Mouse (Mus musculus) adrenal gland, postnatal 14 days (tissue): Measurements from ENCODE around the gene Il18. TPM values are rescaled to one million over a fixed set of nuclear protein-coding genes. Genes with fewer than 3 reads are reported as not detected.
A peak's percentile ranks its signal among the peaks of the same experiment; 100 is the strongest.

ENCODE experiments used
- DNase-seq: peaks from one replicate; pipeline ENCODE4 v3.0.0; 2021; ENCODE audit warnings: mixed read lengths
- long read RNA-seq, 2 experiments: library from polyadenylated mRNA; stranded (forward); transcript quantifications; one replicate each; pipeline ENCODE4 v2.0.0; 2021
- total RNA-seq: library from RNA; stranded (reverse); gene quantifications from 2 replicates; pipeline ENCODE4 v1.2.3, GENCODE M21; 2021

The Il18 gene
- 5.7 and 8.4 TPM in 2 replicates for total RNA-seq
- long read RNA-seq, experiment 1, partial matches to known transcripts: 0 of 3 reads
- long read RNA-seq, experiment 1, other reads (novel, unspliced or antisense): 3 of 3 reads
- long read RNA-seq, experiment 2, partial matches to known transcripts: 1 of 4 reads
- long read RNA-seq, experiment 2, other reads (novel, unspliced or antisense): 3 of 4 reads

GRCm38 (mm10) chr9:50554241-50555093, at the start of gene Il18:
Il18 (plus strand) TSS chr9:50554827.
- peak; percentile 54 for DNase-seq

GRCm38 (mm10) chr9:50505405-50505804, 49.2 kb upstream of the Il18 start:
- DNase-seq: no peak

DNA sequence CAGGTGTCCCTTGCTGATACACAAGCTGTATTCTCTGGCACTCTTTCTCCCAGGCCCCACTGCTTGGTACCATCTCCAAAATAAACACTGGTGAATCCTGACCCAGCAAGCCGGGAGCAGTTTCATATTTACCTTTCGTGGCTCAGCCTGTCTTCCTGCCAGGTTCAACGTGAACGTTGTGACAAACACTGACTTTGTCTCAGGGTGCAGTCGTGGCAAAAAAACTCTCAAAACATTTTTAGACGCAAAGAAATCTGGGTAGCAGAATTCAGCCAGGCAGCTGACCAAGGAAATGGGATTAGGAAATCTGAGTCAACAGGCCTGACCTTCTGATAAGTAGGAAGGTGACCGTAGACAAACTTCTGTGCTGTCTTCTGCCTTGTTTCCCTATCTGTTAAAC, 47.1 kb upstream of the Il18 start:
- no peak for DNase-seq

GRCm38 (mm10) chr9:50515462-50515861, 39.2 kb upstream of the Il18 start:
- DNase-seq: no peak

DNA sequence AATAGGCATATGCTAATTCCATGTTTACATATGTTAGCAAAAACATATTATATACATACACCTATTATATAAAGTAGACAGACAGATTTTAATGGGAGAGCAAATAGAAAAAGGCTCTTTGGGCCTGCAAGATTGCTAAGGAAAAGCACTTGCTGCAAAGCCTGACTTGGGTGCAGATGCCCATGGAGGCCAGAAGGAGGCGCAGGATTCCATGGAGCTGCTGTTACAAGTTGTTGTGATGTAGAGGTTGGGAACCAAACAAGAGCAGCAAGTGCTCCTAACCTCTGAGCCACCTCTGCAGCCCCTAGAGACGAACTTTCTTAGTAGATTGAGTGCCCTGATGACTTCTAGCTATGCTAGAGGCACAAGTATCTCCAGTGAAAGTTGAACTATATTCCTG, 35.8 kb upstream of the Il18 start:
- peak; percentile 48 for DNase-seq

- no peak for DNase-seq
Observed at GRCm38 (mm10) chr9:50520748-50521147, 33.9 kb upstream of the Il18 start.

GRCm38 (mm10) chr9:50521562-50521961, 33.1 kb upstream of the Il18 start:
- DNase-seq: no peak

DNA sequence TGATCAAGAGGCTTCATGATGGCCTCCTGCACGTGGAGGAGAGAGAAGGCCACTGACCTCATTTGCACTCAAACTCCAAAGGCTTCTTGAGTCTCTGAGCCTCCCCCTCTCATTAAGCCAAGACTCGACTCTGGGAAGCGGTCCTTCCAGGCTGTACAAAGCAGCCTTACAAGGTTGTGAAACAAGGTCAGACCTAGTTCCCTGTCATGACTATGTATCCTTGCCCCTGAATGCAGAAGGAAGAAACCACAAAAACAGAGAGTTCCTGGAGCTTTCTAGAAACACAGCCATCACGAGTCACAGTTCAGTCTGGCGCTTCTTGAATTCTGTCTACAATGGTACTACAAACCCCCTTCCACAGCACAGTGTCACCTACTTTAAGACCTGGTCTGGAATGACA, 32.1 kb upstream of the Il18 start:
- DNase-seq: no peak

DNA sequence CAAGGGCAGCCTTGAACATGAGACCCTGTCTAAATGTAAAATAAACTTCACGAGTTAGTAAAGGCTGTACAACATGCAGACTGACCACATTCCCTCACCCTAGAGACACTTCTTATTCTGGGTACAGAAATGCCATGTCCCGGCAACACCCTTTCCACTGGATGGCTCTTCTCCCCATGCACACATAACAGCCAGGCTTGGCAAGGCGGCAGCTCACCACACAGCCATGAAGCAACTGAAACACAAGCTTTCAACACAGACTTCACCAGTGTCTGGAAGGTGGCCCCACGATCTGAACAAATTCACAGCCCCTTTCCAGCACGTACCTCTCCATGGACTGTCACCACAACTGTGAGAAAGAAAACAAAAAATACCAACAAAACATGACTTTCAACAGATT, 29.7 kb upstream of the Il18 start:
- peak; percentile 57 for DNase-seq

GRCm38 (mm10) chr9:50525585-50525984, 29.0 kb upstream of the Il18 start:
- DNase-seq: no peak

DNA sequence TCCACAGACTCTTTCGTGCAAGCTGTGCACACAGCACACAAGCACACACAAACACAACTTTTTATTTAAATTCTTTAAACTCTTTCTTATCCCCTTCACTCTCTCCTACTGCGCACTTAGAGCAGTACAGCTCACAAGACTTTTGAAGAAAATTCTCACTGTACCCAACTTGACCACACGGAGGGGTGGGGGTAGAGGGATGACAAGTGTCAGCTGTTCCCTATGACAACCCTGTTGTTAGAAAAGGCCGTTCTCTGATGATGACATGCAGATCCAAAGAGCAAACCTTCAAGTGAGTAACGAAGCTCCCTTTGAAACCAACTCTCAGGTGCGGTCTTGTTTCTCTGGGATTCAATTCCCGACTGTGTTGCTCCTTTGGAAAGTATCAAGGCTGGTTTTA, 26.8 kb upstream of the Il18 start:
- no peak for DNase-seq

GRCm38 (mm10) chr9:50528293-50528892, 26.2 kb upstream of the Il18 start, which contains the start of gene Pts:
Pts (minus strand) TSS chr9:50528724.
- peak; percentile 99 for DNase-seq

GRCm38 (mm10) chr9:50530890-50531289, 23.7 kb upstream of the Il18 start:
- peak; percentile 47 for DNase-seq

DNA sequence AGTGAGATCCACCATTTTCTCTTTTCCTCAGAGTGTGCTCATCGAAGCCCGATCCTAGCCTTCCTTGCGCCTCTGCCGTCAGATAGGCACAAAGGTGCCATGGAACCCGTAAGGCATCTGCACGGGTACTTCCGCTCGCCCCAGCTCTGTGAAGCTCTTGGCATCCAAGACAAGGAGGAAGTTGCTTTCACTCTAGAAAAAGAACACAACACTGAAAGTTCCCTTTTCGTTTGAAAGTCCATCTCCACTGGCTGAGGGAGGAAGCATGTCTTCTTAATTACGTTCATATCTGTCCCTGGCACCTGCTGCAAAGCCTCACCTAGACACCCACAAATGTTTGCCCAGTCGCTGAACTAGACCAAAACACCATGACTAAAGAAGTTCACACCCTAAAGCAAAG, 21.3 kb upstream of the Il18 start:
- DNase-seq: no peak

GRCm38 (mm10) chr9:50533791-50534190, 20.8 kb upstream of the Il18 start:
- no peak for DNase-seq

DNA sequence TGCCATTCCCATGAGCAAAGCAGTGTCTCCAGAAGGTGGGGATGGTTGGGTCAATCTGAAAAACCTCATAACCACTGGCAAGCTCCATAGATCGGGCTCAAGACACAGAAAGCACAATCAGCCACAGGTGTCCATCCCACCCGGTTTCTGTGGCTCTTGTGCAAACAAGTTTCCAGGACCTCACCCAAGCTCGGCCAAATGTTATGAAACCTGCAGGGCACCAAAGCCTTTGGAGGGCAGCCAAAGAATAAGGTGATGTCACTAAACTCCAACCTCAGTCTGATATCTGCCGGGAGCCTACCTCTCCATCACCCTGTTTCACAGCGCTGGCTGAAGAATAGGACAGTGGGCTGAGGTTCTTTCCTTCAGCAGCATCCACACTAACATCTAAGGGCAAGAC, 18.7 kb upstream of the Il18 start:
- DNase-seq: peak; percentile 36

GRCm38 (mm10) chr9:50536603-50537135, 18.0 kb upstream of the Il18 start:
- no peak for DNase-seq

- DNase-seq: no peak
Observed at GRCm38 (mm10) chr9:50537295-50537694, 17.3 kb upstream of the Il18 start.

DNA sequence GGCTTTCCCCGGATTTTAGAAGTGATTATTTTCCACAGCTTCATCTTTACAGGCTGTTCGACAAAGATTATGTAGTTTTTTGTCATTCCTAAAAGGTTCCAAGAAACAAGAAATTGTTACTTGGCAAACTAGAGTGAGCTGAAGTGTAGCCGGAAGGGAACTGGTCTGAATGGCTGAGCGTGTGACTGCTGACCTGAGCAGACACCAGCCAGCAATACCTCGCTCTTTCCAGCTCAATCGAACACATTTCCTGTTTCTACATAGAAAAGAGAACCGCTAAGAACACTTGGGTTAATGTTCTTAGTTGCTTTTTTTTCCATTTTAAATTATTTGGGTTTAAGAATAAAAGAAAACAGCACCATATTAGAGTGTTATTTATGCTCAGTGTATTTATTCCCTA, 14.5 kb upstream of the Il18 start:
- no peak for DNase-seq

- DNase-seq: no peak
Observed at GRCm38 (mm10) chr9:50542401-50542800, 12.2 kb upstream of the Il18 start.

DNA sequence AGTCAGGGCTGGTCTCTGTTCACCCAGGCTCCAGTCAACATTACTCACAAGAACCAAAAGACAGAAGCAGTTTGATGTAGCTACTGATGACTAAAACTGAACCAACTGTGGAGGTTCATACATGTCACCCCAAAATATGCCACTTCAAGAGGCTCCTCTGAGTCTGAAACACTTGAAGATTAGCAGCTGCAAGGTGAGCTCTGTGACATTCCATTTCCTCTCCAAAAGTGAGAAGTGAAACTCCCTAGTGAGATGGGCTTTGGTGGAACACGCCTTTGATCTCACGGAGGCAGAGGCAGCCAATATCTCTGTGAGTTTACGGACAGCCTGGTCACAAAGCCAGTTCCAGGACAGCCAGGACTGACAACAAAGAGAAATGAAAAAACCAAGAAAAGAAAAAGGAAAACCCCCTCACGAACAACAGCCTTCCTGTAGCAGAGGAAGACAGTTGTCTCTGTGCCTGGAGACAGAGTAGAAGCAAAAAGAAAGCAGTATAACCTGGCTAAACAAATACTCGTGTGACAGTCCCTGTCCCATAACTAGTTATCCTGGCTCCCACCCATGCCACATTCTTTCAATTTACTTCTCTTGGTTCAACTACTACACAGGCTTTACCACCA, 6.7 kb upstream of the Il18 start:
- no peak for DNase-seq

GRCm38 (mm10) chr9:50548936-50549335, 5.7 kb upstream of the Il18 start:
- DNase-seq: no peak

DNA sequence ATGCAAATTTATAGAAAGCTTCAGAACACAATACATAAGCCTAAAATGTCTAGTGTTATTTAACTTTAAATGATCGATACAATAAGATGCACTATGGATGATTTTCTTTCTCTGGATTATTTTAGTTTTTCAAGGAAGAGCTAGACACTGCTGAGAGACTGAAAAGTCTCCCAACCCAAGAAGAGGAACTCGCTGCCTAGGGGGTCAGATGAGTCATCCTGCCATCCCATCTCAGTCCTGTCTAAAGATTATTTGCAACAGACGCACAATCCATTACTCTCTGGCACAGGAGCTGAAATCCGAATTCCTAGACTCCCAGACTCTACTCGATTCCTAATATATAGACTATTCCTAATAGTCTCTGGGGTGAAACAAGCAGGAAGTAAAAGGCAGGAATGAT, 2.4 kb upstream of the Il18 start:
- DNase-seq: no peak
